ENCODE assay signal across 18 mouse cellular contexts in genomic region chr1:184140082-184140481, GRCm38 (mm10).
"Had no signal": no experiment of that assay in that cellular context is flagged by ENCODE, and none has a peak within 500 bp of the region (broad histone marks: within the 10 kb centered on the region; RNA-seq: fewer than 3 reads in every experiment).

No protein-coding gene starts in this region.

- H3K27me3 ChIP-seq: limb, embryonic 13.5 days; liver, embryonic 12.5 days; liver, embryonic 15.5 days; megakaryocyte, embryonic 14.5 days had no signal

- H3K4me2 ChIP-seq: limb, embryonic 13.5 days; liver, embryonic 12.5 days; liver, embryonic 15.5 days had no signal

- DNase-seq: kidney, adult 18-20 months; kidney, postnatal 25 days; layer of hippocampus, adult 9-11 months; liver; lung, adult 2 months; lung, postnatal 36 days; midbrain, embryonic 14.5 days; thymus, adult 2 months; thymus, postnatal 36 days had no signal

- H3K27ac ChIP-seq: kidney, postnatal 0 days; layer of hippocampus, adult 2 months; limb, embryonic 10.5 days; limb, embryonic 13.5 days; liver, embryonic 12.5 days; liver, embryonic 15.5 days; midbrain, embryonic 10.5 days; stomach, postnatal 0 days had no signal

- H3K4me1 ChIP-seq: limb, embryonic 10.5 days; liver, embryonic 12.5 days; liver, embryonic 15.5 days; midbrain, embryonic 10.5 days had no signal

- H3K36me3 ChIP-seq: limb, embryonic 10.5 days; limb, embryonic 13.5 days; liver, embryonic 12.5 days; liver, embryonic 15.5 days; midbrain, embryonic 10.5 days had no signal

- H3K4me3 ChIP-seq: layer of hippocampus, adult 2 months; limb, embryonic 10.5 days; limb, embryonic 13.5 days; liver, embryonic 12.5 days; liver, embryonic 15.5 days; megakaryocyte, embryonic 14.5 days; midbrain, embryonic 10.5 days had no signal
